Mouse (Mus musculus): ENCODE measurements around the gene Dusp14. TPM values are rescaled to one million over a fixed set of nuclear protein-coding genes. Genes with fewer than 3 reads are reported as not detected.

The Dusp14 gene
- total RNA-seq, 2 experiments from 2014 or later: not detected

GRCm38 (mm10) chr11:84068191-84069033, 649 bp downstream of the Dusp14 start:
- no peak for ATAC-seq (replicated peaks; ENCODE audit: low FRiP score, low TSS enrichment, poor library complexity, severe bottlenecking)

GRCm38 (mm10) chr11:84067720-84068190, 1.3 kb downstream of the Dusp14 start:
- ATAC-seq (replicated peaks; ENCODE audit: low FRiP score, low TSS enrichment, poor library complexity, severe bottlenecking): no peak

- no peak for ATAC-seq (replicated peaks; ENCODE audit: low FRiP score, low TSS enrichment, poor library complexity, severe bottlenecking)
Measured at GRCm38 (mm10) chr11:84066927-84067645, 2.0 kb downstream of the Dusp14 start.

GRCm38 (mm10) chr11:84066071-84066481, 3.0 kb downstream of the Dusp14 start:
- ATAC-seq (replicated peaks; ENCODE audit: low FRiP score, low TSS enrichment, poor library complexity, severe bottlenecking): 0 out of 2 replicates have a peak, but pooled peaks have one; percentile 36

GRCm38 (mm10) chr11:84063631-84064209, 5.3 kb downstream of the Dusp14 start:
- no peak for ATAC-seq (replicated peaks; ENCODE audit: low FRiP score, low TSS enrichment, poor library complexity, severe bottlenecking)

- no peak for ATAC-seq (replicated peaks; ENCODE audit: low FRiP score, low TSS enrichment, poor library complexity, severe bottlenecking)
Measured at GRCm38 (mm10) chr11:84062805-84063204, 6.3 kb downstream of the Dusp14 start.

GRCm38 (mm10) chr11:84061881-84062280, 7.2 kb downstream of the Dusp14 start:
- no peak for ATAC-seq (replicated peaks; ENCODE audit: low FRiP score, low TSS enrichment, poor library complexity, severe bottlenecking)

- no peak for ATAC-seq (replicated peaks; ENCODE audit: low FRiP score, low TSS enrichment, poor library complexity, severe bottlenecking)
Measured at GRCm38 (mm10) chr11:84060635-84061034, 8.4 kb downstream of the Dusp14 start.

GRCm38 (mm10) chr11:84059784-84060183, 9.3 kb downstream of the Dusp14 start:
- ATAC-seq (replicated peaks; ENCODE audit: low FRiP score, low TSS enrichment, poor library complexity, severe bottlenecking): no peak

GRCm38 (mm10) chr11:84057418-84057817, 11.6 kb downstream of the Dusp14 start:
- ATAC-seq (replicated peaks; ENCODE audit: low FRiP score, low TSS enrichment, poor library complexity, severe bottlenecking): no peak

GRCm38 (mm10) chr11:84053524-84054163, 15.4 kb downstream of the Dusp14 start:
- ATAC-seq (replicated peaks; ENCODE audit: low FRiP score, low TSS enrichment, poor library complexity, severe bottlenecking): no peak

GRCm38 (mm10) chr11:84053055-84053454, 16.0 kb downstream of the Dusp14 start:
- no peak for ATAC-seq (replicated peaks; ENCODE audit: low FRiP score, low TSS enrichment, poor library complexity, severe bottlenecking)

- no peak for ATAC-seq (replicated peaks; ENCODE audit: low FRiP score, low TSS enrichment, poor library complexity, severe bottlenecking)
Measured at GRCm38 (mm10) chr11:84048411-84048810, 20.6 kb downstream of the Dusp14 start.

- no peak for ATAC-seq (replicated peaks; ENCODE audit: low FRiP score, low TSS enrichment, poor library complexity, severe bottlenecking)
Measured at GRCm38 (mm10) chr11:84047270-84047669, 21.8 kb downstream of the Dusp14 start.

- no peak for ATAC-seq (replicated peaks; ENCODE audit: low FRiP score, low TSS enrichment, poor library complexity, severe bottlenecking)
Measured at GRCm38 (mm10) chr11:84044988-84045387, 24.1 kb downstream of the Dusp14 start.

- no peak for ATAC-seq (replicated peaks; ENCODE audit: low FRiP score, low TSS enrichment, poor library complexity, severe bottlenecking)
Measured at GRCm38 (mm10) chr11:84042808-84043762, 26.0 kb downstream of the Dusp14 start.

- no peak for ATAC-seq (replicated peaks; ENCODE audit: low FRiP score, low TSS enrichment, poor library complexity, severe bottlenecking)
Measured at GRCm38 (mm10) chr11:84040621-84041020, 28.4 kb downstream of the Dusp14 start.

GRCm38 (mm10) chr11:84033671-84034070, 35.4 kb downstream of the Dusp14 start:
- ATAC-seq (replicated peaks; ENCODE audit: low FRiP score, low TSS enrichment, poor library complexity, severe bottlenecking): no peak

GRCm38 (mm10) chr11:84032559-84032958, 36.5 kb downstream of the Dusp14 start:
- ATAC-seq (replicated peaks; ENCODE audit: low FRiP score, low TSS enrichment, poor library complexity, severe bottlenecking): no peak

Data from megakaryocyte-erythroid progenitor cell, adult 5-6 weeks (primary cell).